Mouse (Mus musculus) embryo, embryonic 11.5 days (tissue): ENCODE data around the gene Zfp219.
"Not testable (repeated sequence)": the region's sequence is repeated elsewhere in the genome, so short reads cannot be mapped to it uniquely, and the experiment has no call there.

Source experiments
- DNase-seq: peaks from one replicate; pipeline ENCODE4 v3.0.0-alpha.2; 2012; ENCODE audit warnings: low read depth, low spot score

The Zfp219 gene

DNA sequence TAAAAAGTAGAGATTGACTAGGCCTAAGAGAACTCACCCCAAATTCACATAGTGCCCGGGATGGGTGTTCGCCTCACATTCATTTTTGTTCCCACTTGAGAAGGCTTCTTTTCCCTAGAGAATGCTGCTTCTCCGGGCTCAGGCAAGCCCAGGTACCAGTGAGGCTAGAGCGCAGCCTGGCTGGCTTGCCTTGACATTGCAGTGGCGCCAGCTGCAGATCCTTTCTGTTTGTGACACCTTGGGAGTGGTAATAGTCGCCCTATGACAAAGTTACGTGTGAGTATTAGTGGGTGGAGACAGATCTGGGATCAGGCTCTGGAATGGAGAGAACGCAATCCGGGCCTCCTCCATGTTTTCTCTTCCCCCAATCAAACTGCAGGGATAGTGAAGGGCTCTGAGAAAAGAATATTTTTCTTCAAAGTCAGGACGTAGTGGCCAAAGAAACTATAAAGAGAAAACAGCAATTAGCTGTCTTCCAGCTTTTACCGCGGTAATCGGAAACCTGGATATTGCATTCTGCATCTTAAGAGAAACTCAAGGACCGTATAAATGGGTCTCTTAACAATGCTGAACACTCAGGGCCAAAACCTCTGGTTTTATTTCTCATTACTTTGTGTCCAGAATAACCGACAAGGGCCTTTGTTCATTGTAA lies at the start of gene Zfp219:
Zfp219 (minus strand) TSS at position 248 of the 652 bp plus-strand sequence.
- peak; percentile 54 for DNase-seq

DNA sequence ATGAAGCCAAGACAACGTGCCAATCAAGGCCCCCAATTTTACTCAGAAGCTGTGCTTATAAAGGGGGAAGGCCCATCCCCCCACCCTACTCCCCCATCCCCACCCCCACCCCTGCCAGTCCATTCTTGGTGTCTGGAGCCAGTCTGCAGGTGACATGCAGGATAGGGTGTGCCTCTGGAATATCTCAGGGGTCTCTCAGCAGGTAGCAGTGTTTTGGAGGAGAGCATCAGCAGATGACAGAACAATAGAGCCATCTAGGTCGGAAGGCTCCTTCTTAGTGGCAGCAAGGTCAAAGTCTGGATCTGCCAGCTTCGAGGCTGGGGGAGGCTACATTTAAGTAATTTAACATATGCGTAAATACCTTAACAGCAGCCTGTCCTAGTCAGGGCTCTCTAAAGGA lies 45.6 kb upstream of the Zfp219 start:
- DNase-seq: no peak

DNA sequence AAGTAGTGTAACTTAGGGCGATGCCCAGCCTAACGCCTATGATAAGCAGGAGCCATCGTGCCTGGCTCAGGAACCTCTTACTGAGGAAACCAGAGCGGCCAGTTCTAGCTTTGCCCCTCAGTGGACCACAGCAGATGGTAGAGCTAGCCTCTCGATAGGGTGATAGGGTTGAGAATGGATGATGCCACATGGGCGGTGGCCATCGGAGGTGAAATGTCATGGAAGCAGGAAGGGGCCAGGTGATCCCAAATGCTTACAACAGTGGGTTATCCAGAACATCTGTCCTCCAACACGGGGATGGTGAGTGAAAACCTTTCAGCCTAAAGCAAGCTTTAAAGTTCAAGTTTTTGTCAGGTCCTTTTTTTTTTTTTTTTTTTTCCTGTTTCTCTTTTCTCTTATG lies 41.3 kb upstream of the Zfp219 start:
- no peak for DNase-seq

DNA sequence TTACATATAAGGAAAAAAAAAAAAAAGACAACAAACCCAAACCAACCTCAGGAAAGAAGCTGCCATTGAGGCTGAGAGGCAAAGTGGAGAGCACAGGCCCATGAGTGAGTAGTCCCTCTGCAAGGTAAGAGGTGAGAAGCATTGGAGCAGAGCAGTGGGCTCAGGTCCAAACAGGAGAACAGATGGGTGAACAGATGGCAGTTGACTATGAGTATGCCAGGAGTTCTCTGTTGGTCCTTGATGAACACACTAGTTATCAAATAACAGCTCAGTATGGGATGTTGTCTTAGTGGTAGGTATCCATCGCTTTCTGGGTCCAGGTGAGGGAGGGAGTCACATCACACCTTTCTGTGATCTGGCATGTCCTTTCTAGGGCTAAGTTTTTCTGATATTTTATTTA lies 40.3 kb upstream of the Zfp219 start:
- no peak for DNase-seq

DNA sequence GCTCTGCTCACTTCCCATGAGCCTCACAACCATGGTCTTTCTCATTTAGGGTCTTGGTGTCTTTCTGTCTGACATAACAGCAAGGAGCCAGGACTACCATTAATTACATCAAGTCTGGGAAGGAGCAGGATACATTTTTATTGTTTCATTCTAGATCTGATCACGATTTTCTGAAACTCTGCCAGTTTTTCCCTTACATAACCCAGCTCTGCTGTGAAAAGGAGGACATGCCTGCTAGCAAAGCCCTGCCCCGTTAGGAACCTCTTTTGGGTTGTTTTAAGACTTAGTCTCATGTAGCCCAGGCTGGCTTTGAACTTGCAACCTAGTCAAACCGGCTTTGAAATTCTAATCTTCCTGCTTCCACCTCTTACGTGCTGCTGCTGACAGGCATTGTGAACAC lies 39.4 kb upstream of the Zfp219 start:
- DNase-seq: no peak

DNA sequence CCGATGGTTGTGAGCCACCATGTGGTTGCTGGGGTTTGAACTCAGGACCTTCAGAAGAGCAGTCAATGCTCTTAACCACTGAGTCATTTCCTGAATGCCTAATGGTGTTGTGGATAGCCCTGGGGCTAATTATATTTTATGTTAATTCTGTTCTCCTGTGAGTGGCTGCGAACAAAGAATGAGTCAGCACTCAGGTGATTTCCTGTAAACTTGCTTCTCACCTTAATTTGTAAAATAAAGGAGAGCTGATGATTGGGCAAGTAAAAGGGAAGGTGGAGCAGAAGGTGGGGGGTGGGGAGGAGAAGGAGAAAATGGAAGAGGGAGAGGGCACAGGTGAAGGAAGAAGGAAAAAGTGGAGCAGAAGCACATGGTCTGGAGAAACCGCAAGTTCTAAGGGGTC lies 32.2 kb upstream of the Zfp219 start:
- DNase-seq: not testable (repeated sequence)

DNA sequence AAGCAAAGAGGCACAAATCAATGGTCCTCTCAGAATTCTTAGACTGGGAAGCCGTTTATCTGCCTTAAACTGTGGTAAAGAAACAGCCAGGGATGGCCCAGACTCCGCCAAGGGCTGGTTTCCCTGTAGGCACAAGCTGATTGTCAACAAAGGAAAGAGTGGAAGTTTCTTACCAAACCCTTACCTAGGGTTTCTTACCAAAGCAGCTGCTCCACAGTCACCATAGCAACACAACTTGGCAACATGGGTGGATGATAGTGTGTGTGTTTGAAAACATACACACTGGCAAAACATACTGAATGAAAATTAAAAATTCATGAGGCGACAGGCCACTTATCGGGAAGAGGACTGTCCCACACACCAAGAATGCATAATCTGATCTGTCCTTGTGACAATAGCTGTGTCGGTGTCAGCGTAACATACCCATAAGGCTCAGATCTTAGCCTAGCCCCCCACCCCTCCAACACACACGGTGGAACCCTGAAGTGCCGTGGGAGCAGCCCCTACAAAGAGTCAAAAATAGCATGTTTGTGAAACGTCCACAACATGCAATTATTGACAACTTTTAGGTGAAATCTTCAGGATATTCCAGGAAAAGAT lies 25.5 kb upstream of the Zfp219 start:
- DNase-seq: no peak

DNA sequence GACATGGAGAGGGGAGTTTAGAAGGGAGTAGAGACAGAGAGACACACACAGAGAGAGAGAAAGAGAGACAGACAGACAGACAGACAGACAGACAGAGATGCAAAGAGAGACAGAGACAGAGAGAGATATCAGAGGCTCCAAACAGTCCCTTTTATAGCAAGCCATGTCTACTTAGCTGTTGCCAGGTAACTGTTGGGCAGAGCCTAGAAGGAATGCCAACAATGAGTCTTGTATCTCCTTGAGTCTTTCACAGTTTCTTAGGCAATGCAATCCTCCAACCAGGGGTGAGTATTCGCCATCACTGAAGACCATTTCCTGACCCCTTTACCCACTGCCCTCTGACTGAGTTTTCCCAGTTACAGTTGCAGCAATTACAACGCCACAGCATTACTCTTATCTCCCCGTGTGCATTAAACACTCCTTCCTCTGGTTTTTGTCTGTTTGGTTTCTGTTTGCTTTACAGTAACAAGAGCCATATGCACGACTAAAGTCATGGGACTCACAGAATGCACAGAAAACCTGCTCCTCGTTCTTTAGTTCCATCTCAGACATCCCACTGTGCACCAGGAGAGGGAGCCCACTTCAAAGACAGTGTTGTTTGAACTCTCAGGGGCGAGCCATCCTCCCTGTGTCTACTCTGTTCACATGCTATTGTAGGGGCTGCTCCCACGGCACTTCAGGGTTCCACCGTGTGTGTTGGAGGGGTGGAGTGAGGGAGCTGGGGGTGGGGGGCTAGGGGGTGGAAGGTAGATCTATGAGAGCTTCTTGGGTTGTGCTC lies 24.6 kb upstream of the Zfp219 start:
- peak; percentile 32 for DNase-seq

DNA sequence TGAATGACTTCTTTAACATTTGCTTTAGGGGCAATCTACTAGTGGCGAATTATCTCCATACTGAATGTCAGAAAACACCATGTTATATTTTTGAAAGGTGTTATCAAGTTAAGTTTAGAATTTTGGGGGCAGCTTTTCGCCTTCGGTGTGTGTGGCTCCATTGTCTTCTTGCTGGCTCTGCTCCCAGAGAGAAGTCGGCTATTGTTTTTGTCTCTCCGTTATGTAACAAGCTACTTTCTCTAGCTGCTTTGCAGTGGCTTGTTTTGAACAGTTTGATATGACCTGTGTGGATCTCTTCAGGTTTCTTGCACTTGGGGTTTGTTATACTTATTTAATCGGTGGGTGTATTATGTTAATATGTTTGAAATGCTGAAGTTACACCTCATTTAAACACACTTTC lies 22.9 kb upstream of the Zfp219 start:
- no peak for DNase-seq

DNA sequence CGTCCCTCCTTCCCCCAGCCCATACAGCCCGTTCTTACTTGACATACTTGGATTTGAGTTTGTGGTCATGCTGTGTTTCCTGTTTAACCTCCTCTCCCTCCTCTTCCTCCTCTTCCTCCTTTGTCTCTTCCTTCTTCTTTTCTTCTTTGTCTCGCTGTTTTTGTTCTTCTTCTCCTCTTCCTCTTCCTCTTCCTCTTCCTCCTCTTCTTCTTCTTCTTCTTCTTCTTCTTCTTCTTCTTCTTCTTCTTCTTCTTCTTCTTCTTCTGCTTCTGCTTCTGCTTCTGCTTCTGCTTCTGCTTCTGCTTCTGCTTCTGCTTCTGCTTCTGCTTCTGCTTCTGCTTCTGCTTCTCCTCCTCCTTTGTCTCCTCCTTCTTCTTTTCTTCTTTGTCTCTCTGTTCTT lies 21.8 kb upstream of the Zfp219 start, which contains the start of gene Olfr221:
Olfr221 (minus strand) TSS at position 101 of the 400 bp plus-strand sequence.
- DNase-seq: not testable (repeated sequence)

DNA sequence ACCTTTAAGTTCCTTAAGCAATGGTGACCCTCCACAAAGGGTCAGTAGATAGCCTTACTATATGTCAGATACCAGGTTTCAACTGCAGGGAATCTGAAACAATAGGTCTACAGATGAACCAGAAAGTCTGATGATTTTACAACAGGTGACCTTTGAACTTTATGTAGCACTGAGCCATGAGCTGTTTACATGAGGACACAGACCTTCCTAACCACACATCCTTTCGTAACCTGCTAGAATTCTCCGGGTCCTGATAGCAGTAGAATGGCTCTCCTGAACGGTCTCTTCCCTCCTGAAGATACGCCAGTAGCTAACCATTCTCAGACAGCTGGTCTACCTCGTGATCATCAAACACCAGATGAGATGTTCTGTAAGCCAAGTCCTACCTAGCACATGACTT lies 18.8 kb upstream of the Zfp219 start:
- DNase-seq: no peak

DNA sequence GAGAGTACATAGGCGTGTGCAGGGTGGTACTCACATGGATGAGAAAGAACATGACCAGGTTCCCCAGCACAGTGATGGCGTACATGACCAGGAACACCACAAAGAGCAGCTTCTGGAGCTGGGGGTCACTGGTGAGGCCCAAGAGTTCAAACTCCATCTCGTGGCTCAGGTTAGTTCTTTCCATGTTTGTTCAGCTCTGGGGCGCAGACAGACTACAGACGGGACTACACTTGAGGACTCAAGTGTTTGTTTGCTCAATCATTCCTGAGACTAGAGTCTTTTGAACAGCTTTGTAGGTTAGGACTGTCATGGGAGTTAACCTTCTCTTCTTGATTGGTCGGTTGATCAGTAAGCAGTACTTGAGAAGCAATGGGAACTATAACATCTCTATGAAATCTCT lies 15.4 kb upstream of the Zfp219 start:
- DNase-seq: no peak

DNA sequence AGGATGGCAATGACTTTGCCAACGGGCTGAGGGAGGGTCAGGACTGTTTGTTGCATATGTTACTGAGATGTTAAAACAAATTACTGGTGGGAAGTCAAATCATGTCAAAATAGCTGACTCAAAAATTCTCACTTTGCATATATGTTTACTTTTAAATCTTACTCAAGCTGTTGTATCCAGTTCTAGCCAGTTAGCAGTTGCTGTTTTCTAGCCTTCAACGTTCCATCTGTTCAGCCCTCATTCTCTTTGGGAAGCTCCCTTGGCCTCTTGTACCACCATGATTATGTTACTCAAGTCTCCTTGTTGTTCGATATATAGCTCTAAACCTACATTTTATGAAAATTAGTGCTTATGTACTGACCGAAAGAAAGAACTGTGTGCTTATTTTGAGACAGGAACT lies 5.8 kb upstream of the Zfp219 start:
- DNase-seq: no peak

DNA sequence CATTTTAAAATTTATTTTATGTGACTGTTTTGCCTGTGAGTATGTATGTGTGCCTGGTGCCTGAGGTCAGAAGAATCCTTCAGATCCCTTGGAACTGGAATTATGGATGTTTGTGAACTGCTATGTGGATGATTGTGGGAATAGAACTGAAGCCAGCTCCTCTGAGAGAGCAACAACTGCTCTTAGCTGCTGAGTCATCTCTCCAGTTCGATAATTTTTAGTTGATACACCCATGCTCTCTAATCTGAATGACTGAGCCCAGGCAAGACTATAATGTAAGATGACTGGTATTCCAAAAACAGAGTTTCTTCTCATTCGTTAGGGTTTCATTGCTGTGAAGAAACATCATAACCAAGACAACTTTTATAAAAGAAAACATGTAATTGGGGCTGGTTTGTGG lies 3.6 kb upstream of the Zfp219 start:
- no peak for DNase-seq

DNA sequence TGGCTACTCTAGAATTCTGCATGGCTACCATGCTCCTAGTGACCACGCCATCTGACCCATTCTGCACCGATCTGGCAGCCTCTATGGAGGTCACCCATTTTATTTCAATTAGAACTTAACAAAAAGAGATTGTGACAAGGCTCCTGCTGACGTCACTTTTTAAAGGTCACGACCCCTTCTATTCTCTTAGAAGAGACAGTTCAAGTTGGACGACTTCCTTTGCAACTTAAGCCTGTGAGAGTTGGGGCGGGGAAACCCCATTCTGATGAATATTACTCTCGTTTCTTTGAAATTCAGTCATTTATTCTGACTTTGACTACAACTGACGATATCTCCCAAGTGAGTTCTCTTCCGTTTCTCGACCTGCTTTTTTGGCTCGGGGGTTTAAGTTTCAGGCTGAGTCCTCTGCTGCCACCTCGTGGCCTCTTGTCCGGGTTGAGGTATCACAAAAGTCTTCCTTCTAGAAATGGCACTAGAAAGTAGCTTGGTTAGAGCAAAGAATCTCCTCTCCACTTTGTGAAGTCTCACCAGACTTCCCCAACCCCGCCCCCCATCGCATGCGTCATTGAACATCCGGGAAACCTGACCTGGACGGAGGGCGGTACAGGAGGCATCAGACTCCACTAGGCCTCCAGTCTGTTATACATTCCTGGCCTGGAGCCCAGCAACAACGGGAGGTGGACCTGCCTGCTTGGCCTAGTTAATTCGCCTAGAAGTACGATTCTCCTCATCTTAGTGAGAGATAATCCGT lies 2.4 kb upstream of the Zfp219 start:
- DNase-seq: peak; percentile 79

DNA sequence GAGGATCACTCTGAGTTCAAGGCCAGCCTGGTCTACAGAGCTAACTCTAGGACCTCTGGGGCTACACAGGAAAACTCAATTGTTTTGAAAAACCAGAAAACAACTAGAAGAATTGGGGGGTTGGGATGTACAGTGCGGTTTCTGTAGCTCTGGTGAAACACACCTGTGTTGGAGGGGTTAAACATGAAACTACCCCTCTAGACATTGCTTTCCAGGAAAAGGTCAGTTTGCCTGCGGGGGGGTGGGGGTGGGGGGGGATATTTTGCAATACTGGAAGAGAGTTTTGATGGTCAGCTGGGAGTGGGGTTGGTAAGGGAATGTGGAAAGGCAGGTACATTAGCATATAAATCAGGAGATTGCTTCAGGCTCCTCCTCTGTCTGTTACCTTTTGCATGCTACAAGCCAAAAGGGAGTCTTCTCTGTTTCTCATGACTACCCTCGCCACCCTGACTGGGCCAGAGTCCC lies 1.7 kb upstream of the Zfp219 start:
- DNase-seq: no peak

DNA sequence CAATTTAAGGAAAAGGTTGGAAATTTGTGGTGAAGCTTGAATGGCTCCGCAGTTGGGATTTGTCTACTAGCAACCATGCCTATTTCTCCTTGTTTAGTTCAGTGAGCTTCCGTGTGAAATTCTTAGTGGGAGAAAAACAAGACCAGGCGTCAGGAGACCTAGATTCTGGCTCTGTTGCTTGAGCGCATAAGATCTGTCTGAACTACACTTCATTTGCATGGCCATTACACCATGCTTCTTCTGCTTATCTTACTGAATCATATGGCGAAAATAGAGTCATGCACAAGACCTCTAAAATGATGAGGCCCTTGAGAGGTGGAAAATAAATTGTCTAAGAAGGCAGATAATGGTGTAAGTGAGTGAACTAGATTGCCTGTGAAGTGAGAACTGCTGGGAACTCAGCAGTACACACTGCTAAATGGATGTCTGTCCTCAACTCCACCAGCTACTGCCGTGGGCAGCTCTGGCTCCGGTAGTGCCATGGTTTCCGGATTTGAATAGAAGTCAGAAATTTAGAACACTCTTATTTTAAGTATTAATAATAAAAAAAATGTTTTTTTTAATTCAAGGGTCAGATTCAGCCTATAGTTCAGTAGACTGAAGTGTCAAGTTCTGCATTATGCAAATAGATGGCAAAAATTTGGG lies 1.2 kb upstream of the Zfp219 start:
- DNase-seq: no peak

DNA sequence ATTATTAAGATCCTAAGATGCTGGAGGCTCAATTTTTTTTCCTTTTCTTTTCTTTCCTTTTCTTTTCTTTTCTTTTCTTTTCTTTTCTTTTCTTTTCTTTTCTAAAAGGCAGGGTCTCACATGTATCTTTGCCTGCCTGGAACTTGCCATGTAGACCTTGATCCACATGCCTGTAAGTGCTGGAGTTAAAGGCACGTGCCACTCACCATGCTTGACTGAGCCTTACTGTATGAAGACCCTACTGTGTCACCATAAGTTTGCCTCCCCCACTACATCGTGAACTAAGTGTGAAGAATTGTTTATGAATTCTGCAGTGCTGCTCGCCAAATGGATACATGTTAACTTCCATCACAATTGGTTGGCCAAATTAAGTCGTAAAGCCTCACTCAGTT lies 601 bp upstream of the Zfp219 start:
- no peak for DNase-seq

DNA sequence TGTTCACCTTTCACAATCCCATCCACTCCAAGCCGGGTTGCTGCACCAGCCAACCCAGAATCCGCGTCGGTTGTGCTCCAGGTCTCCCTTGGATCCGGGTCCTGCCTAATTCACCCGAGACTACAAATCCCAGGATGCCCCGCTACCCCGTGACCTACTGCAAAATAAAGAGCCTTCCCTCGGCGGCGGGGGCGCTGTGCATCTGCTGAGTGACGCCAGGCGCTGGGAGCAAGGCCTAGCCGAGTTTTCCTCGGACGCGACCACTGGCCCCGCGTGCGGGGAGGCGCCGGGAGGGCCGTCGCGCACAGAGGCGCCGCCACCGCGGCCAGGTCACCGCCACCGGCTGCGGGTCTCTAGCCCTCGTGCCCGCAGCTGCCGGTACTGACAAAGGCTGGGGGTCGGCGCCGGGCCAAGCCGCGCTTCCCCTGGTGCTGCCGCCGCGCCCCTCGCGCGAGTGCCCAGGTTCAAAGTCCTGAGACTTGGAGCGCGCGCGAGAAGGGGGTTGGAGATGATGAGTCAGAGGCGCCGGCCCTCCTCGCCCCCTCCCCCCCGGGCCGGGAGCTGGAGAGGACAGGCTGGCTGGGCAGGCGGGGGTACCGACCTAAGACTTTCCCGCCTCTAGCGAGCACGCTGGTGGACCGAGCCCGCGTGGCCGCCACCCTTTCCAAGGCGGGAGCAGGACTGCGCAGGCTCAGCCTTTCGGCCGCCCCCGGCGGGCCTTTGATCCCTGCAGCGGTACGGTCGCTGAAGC lies 768 bp downstream of the Zfp219 start:
- DNase-seq: peak; percentile 94

DNA sequence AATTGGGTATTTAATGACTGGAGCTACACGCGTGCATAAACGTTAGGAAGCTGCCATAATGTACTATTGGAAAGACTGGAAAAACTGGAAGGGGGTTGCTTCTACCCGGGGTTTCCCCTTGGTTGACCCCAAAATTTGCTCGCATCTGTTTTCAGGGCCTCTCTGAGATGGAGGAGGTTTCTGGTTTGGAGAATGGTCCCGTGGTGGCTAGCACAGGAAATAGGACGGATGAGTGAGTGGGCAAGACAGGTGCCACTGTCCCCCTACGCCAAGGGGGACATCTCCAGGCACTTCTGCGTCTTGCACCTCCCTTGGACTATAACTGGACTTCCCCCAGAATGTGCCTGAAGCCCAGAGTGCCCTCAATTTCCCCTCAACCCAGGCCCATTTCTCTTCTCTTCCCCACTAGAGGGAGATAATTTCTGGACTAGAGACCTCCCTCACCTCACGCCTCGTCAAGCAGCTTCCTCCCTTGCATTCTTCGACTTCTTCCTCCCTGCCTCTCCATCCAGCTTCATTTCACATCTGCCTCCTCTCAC lies 1.4 kb downstream of the Zfp219 start:
- peak; percentile 50 for DNase-seq
